Mouse (Mus musculus) gastrocnemius, postnatal 25 days (tissue): ENCODE measurements around the gene Dnase1l2. TPM values are rescaled to one million over a fixed set of nuclear protein-coding genes. Genes with fewer than 3 reads are reported as not detected.
A peak's percentile ranks its signal among the peaks of the same experiment; 100 is the strongest.
"Not testable (repeated sequence)": the region's sequence is repeated elsewhere in the genome, so short reads cannot be mapped to it uniquely, and the experiment has no call there.

Source experiments
- DNase-seq: peaks from one replicate; pipeline ENCODE4 v3.0.0; 2022
- total RNA-seq, 2 experiments: library from RNA; stranded (reverse); gene quantifications; 1 replicate in 1 of 2; 2 replicates in 1 of 2; pipeline ENCODE4 v1.2.3; 2021

Gene Dnase1l2
- total RNA-seq, 2 experiments from 2014 or later: 1.0 to 1.5 TPM

DNA sequence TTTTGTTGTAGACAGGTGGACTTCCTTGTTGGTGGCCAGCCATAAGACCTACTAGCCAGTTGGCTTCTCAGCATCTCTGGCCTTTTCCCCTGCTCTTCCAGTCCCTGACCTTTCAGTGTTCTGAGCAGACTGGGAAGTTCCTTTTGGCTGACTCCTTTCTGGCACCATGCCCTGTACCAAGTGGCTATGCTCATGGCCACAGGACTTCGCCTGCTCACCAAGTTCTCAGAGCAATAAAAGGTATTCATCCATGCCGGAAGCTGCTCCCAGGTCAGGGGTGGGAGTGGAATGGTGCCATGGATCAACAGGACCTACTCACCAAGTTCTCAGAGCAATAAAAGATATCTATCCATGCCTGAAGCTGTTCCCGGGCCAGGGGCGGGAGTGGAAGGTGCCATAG lies 29.6 kb upstream of the Dnase1l2 start:
- peak; percentile 73 for DNase-seq

DNA sequence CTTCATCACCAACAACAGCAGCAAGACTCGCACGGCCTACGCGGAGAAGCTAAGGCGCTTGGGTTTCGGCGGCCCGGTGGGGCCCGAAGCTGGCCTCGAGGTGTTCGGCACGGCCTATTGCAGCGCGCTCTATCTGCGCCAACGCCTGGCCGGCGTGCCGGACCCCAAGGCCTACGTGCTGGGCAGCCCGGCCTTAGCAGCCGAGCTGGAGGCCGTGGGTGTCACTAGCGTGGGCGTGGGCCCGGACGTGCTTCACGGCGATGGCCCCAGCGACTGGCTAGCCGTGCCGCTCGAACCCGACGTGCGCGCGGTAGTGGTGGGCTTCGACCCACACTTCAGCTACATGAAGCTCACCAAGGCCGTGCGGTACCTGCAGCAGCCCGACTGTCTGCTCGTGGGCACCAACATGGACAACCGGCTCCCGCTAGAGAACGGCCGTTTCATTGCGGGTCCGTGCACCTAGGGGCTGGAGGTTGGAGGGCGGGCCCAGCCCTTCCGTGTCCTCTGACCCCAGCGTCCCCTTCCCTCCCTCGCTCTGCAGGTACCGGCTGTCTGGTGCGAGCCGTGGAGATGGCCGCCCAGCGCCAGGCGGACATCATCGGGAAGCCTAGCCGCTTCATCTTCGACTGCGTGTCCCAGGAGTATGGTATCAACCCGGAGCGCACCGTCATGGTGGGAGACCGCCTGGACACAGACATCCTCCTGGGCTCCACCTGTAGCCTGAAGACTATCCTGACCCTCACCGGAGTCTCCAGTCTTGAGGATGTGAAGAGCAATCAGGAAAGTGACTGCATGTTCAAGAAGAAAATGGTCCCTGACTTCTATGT lies 28.0 kb upstream of the Dnase1l2 start:
- peak; percentile 39 for DNase-seq

DNA sequence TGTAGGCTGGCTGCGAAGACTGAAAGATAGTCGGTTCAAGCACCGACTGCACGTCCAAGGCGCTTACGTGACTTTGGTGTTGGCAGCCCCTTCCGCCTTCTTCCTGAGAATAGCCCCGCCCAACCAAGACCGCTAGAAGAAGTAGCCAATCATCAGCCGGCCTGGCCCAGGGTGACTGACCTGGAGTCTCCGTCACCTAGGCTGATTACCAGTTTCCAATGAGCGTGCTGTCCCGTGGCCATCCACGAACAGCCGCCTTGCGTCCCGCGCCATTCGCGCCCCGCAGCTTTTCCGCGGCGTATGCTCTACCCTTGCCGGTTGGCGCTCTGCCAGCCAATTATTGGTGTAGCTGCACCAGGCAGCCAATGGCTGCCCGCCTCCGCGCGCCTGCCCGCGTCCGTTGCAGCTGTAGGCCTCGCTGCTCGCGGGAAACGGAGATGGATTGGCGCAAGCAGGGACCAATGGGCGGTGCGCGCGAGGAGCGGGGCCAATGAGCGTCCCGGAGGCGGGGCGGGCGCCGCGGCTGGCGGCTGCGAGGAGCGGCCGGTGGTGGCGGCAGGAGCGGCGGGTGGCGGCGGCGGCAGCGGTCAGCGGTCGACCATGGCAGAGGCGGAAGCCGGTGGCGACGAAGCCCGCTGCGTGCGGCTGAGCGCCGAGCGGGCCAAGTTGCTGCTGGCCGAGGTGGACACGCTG lies 27.2 kb upstream of the Dnase1l2 start, which contains the start of the genes E4f1 and Pgp:
Gene E4f1 (minus strand): TSS at position 404 of the 693 bp plus-strand sequence.
Gene Pgp (plus strand): TSS at position 483 of the 693 bp plus-strand sequence.
- peak; percentile 99 for DNase-seq

DNA sequence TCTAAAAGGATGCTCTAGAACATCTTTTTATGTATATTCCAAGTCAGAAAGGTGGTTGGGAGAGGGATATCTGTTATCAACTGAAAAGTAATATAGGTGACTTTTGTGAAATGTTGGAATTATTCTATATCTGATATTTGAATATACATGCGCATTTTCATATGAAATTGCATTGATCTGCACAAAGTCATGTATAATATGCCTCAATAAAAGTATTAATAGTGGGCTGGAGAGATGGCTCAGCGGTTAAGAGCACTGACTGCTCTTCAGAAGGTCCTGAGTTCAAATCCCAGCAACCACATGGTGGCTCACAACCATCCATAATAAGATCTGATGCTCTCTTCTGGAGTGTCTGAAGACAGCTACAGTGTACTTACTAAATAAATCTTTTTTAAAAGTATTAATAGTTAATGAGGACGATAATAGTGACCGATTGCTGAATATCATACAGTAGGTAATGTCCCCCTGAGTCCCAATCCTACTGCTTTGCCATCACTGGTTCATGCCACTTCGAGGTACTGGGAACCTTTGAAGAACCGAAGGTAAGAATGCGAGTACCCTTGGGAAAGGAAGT lies 26.5 kb upstream of the Dnase1l2 start:
- no peak for DNase-seq

GRCm38 (mm10) chr17:24468636-24469246 lies 25.8 kb upstream of the Dnase1l2 start:
- DNase-seq: no peak

- DNase-seq: no peak
Observed at GRCm38 (mm10) chr17:24463374-24464133, 20.6 kb upstream of the Dnase1l2 start.

- no peak for DNase-seq
Observed at GRCm38 (mm10) chr17:24462932-24463331, 20.0 kb upstream of the Dnase1l2 start.

- no peak for DNase-seq
Observed at GRCm38 (mm10) chr17:24461580-24461979, 18.7 kb upstream of the Dnase1l2 start.

DNA sequence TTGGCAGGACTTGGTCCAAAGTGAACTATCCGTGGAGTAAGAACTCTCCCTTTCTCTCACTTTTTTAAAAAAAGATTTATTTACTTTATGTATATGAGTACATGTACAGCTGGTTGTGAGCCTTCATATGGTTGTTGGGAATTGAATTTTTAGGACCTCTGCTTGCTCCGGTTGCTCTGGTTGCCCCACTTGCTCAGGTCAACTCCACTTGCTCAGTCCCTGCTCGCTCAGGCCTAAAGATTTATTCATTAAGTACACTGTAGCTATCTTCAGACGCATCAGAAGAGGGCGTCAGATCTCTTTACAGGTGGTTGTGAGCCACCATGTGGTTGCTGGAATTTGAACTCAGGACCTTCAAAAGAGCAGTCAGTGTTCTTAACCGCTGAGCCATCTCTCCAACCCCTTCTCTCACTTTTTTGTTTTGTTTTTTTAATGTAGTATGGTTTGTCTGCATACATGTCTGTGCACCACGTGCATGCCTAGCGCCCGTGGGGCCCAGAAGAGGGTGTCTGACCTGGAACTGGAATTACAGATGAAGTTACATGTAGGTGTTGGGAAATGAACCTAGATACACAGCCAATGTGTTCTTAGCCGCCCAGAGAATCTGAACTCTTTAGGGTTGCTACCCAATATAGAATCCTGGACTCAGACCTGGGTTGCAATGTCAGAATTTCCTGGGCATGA lies 12.8 kb upstream of the Dnase1l2 start:
- not testable (repeated sequence) for DNase-seq

DNA sequence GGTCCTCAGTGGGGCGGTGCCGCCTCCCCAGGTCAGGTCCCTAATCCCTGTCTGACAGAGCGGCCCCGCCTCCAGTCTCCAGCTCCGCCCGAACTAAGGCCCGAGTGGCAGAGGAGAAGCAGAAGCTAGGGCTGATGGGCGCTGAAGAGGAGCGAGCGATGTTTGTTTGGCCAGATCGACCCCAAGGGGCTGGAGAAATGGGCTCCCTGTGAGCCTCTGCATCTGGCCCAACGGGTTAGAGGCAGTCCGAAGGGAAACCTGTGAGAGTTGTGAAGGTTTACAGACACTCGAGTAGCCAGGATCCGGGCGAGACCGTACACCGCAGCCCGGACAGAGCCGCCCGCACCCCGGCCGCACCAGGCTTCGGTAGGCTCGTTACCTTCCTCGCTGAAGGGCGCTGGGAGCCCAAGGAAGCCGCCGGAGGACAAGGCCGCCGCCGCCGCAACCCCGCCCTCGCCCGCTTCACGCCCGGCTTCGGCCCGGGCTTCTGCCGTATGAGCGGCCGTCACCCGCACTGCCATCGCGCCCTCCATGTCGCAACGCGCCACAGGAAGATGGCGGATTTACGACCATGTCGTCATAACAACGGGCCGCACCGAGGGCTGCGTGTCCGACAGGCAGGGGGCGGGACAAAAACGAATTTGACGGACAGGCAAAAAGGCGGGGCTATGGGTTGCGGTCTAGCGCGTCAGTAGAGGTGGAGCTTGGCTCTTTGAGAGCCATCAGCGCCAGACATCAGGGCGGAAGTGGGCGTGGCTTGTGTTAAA lies 12.0 kb upstream of the Dnase1l2 start:
- DNase-seq: peak; percentile 99

- no peak for DNase-seq
Observed at GRCm38 (mm10) chr17:24454218-24454755, 11.4 kb upstream of the Dnase1l2 start.

- no peak for DNase-seq
Observed at GRCm38 (mm10) chr17:24453372-24453771, 10.5 kb upstream of the Dnase1l2 start.

DNA sequence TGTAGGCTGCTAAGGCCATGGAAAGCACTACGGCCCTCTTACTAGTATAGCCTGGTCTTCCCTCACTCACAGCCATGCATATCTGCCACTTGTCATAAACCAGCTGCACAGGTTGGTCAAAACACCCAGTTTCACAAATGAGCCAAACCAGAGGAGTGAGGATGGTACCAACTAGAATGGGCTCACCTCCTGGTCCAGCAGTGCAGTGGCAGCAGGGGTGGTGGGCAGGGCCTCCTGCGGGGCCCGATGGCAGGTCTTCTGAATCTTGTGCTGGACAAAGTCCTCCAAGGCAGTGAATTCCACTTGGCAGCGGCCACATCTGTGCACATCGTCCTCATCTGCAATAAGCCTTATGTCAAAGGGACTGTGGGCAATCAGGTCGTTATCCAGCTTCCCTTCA lies 8.3 kb upstream of the Dnase1l2 start:
- DNase-seq: no peak

DNA sequence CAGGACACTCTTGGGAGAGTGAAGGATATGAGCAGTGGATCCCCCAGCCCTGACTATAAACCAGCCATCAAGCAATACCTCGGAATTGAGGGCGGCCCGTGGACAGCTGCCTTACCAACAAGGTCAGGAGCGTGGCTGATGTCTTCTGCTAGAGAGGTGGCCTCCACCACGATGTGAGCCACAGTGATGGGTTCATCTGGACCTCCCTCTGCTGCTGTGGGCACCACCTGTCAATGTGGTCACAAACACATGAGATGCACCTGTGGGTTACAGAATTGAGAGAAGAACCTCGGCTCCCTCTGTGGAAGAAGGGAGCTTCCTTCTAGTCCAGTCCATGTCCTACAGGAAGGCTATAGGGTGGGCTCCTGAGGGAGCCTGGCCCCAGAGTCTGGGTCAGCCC lies 6.6 kb upstream of the Dnase1l2 start:
- DNase-seq: no peak

GRCm38 (mm10) chr17:24446590-24446989 lies 3.7 kb upstream of the Dnase1l2 start:
- DNase-seq: no peak

- DNase-seq: no peak
Observed at GRCm38 (mm10) chr17:24443409-24443808, 504 bp upstream of the Dnase1l2 start.

DNA sequence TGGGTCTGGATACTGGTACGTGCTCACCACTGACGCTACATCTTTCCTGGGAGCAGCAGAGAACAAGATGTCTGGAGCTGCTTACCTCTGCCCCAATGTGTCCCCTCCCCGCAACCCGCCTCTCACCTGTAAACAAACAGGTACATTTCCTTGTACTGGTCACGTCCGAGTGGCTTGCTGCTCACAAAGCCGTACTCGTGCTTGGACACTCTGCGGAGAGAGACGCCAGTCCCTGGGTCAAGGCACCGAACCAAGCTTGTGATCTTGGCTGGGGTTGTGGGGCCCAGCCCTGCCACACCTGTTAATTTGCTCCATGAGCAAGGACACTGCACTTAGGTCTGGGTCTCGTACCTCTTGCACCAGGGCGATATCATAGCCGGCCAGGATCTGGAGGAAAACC lies 798 bp downstream of the Dnase1l2 start:
- DNase-seq: no peak

DNA sequence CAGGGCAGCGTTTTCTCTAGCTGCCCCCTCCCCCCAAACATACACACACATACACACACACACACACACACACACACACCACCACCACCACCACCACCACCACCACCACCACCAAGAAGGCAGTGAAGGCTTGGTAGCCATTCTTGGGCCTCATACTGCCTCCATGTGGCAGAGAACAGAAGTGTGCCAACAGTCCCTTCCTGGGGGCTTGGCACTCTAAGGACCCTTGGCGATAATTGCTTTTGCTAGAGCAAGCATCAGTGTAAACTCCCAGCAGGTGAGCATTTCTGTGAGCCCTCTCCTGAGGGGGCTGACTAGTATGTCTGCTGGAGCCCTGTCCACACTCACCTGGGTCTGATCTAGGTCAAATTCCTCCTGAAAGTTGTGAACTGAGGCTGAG lies 1.8 kb downstream of the Dnase1l2 start:
- DNase-seq: no peak

GRCm38 (mm10) chr17:24440377-24440776 lies 2.5 kb downstream of the Dnase1l2 start:
- no peak for DNase-seq

DNA sequence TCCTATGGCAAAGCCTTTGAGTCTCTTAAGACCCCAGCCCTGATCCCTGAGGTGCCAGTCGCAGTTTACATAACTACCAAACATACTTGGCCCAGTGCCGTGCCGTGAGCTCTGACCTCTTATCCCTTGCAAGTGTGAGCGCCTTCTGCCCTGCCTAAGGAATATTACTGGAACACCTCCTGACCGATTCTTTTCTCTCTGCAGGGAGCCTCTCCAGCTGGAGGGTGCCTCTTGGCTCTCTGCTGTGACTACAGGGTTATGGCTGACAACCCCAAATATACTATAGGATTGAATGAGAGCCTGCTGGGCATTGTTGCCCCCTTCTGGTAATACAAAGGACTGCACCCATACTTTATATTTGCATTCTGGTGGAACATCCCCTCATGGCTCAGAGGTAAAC lies 5.9 kb downstream of the Dnase1l2 start:
- no peak for DNase-seq
